Mouse (Mus musculus) thymus, adult 2 months (tissue): ENCODE results near the gene Lrfn2. TPM values are rescaled to one million over a fixed set of nuclear protein-coding genes. Genes with fewer than 3 reads are reported as not detected.

Experiments used
- DNase-seq: peaks from one replicate; pipeline ENCODE4 v3.0.0; 2021
- H3K27ac ChIP-seq: fragments of 200-500 bp; 2 replicates; pipeline ENCODE4 v1.5.1; 2012; ENCODE audit warnings: low read length, control low read depth; ENCODE audit not compliant: control insufficient read depth, insufficient read depth
- H3K27me3 ChIP-seq: fragments of 200-500 bp; 2 replicates; pipeline ENCODE4 v1.6.1; 2012; ENCODE audit warnings: mild to moderate bottlenecking, low read length, moderate library complexity, mixed read lengths; ENCODE audit not compliant: control insufficient read depth, insufficient read depth
- H3K36me3 ChIP-seq: fragments of 200-500 bp; 2 replicates; pipeline ENCODE4 v1.6.1; 2012; ENCODE audit warnings: mild to moderate bottlenecking, low read length, moderate library complexity; ENCODE audit not compliant: control insufficient read depth, insufficient read depth
- H3K4me1 ChIP-seq: fragments of 200-500 bp; replicated peaks from 2 replicates; pipeline ENCODE4 v1.6.1; 2012; ENCODE audit warnings: low read length; ENCODE audit not compliant: control insufficient read depth, insufficient read depth
- H3K4me3 ChIP-seq: fragments of 200-500 bp; 2 replicates; pipeline ENCODE4 v1.5.1; 2012; ENCODE audit warnings: mild to moderate bottlenecking, low read length, control low read depth, moderate library complexity; ENCODE audit not compliant: control insufficient read depth, insufficient read depth
- CTCF ChIP-seq: fragments of 200-500 bp; IDR thresholded peaks from 2 replicates; pipeline ENCODE4 v1.5.1; 2012; ENCODE audit warnings: mild to moderate bottlenecking, control low read depth, low read length, moderate library complexity, borderline replicate concordance; ENCODE audit not compliant: control insufficient read depth, poor library complexity, insufficient read depth; ENCODE audit errors: extremely low read depth
- POLR2A ChIP-seq: fragments of 200-500 bp; IDR thresholded peaks from 2 replicates; pipeline ENCODE4 v1.6.1; 2012; ENCODE audit warnings: mild to moderate bottlenecking, low read length, control low read depth, moderate library complexity; ENCODE audit not compliant: control insufficient read depth, poor library complexity, insufficient read depth; ENCODE audit errors: extremely low read depth
- WGBS: fragments of 180-500 bp; shearing (Covaris S2); methylation state at CpG from one replicate; pipeline ENCODE4 v1.1.7; 2018; 5-methylcytosine and 5-hydroxymethylcytosine counted together
- polyA plus RNA-seq: library from polyadenylated mRNA; depleted of rRNA; stranded (reverse); fragments of >200 nt; gene quantifications from 2 replicates; pipeline ENCODE4 v1.2.3, GENCODE M21; 2012

Lrfn2 gene
- polyA plus RNA-seq, 1 experiment: 0.49 TPM

DNA sequence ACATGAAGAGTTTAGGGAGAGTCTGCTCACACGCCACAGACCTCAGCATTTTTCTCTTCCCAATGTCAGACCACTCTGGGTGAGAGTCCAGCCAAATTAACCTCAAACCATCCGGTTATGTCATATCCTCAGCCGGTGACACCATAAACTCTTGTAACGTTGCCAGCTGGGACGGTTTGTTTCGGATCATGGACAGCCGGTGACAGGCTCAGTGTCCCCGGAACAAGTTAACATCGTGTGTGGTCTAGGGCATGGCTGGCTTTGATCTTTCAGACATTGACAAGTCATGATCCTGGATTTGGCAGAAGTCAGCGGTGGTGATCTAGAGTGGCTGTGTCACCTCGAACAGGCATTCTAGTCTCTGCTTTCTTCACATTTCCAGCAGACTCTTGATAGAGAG, 119.1 kb downstream of the Lrfn2 start:
- H3K27me3 ChIP-seq: no peaks in the 10 kb centered on the region
- H3K4me1 ChIP-seq: no peaks in the 10 kb centered on the region
- DNase-seq: no peak
- TF ChIP-seq POLR2A (no peak), CTCF (no peak)
- WGBS: 91% methylated on average over 11 of the region's 11 CpGs
- H3K36me3 ChIP-seq: no peaks in the 10 kb centered on the region
- H3K27ac ChIP-seq: no peak overlapping the region
- H3K4me3 ChIP-seq: no peak overlapping the region

- Histone ChIP-seq H3K36me3 (no peaks in the 10 kb centered on the region), H3K27ac (no peak overlapping the region), H3K4me1 (no peaks in the 10 kb centered on the region), H3K27me3 (no peaks in the 10 kb centered on the region), H3K4me3 (no peak overlapping the region)
- no peak for TF ChIP-seq POLR2A
- TF ChIP-seq CTCF: no peak
- WGBS: 92% methylated on average over 8 of the region's 8 CpGs
- no peak for DNase-seq
These were observed 129.0 kb downstream of the Lrfn2 start for GRCm38 (mm10) chr17:49061141-49061540.

DNA sequence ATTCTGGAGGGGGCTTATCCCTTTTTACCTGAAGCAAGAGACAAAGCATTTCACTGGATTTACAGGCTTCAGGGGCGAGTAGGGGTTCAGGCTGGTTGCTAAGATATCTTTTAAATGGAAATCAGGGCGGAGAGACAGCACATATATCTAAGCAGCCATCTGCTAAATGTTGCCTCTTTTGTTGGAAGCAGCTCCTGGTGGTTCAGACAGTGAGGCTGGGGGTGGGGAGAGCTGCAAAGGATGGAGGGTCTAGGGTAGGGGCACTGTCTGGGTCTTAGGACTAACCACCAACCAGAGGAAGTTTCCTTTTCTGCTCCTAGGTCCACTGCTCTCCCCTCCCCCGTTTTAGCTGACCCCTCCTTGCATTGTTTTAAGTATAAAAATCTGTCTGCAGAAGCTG, 131.6 kb downstream of the Lrfn2 start:
- WGBS: 62% methylated on average over 3 of the region's 3 CpGs
- no peak for TF ChIP-seq POLR2A
- DNase-seq: no peak
- H3K4me1 ChIP-seq: no peaks in the 10 kb centered on the region
- H3K27me3 ChIP-seq: no peaks in the 10 kb centered on the region
- no peak overlapping the region for H3K27ac ChIP-seq
- no peaks in the 10 kb centered on the region for H3K36me3 ChIP-seq
- H3K4me3 ChIP-seq: no peak overlapping the region

- H3K36me3 ChIP-seq: no peaks in the 10 kb centered on the region
- DNase-seq: no peak
- 94% methylated on average over 8 of the region's 8 CpGs for WGBS
- no peak overlapping the region for H3K4me3 ChIP-seq
- no peak overlapping the region for H3K27ac ChIP-seq
- H3K27me3 ChIP-seq: no peaks in the 10 kb centered on the region
- no peaks in the 10 kb centered on the region for H3K4me1 ChIP-seq
- TF ChIP-seq CTCF: no peak
- TF ChIP-seq POLR2A: no peak
These were observed 132.3 kb downstream of the Lrfn2 start for GRCm38 (mm10) chr17:49064526-49064925.

GRCm38 (mm10) chr17:49065050-49065449, 132.9 kb downstream of the Lrfn2 start:
- H3K27ac ChIP-seq: no peak overlapping the region
- no peaks in the 10 kb centered on the region for H3K36me3 ChIP-seq
- no peak overlapping the region for H3K4me3 ChIP-seq
- no peak for DNase-seq
- H3K4me1 ChIP-seq: no peaks in the 10 kb centered on the region
- WGBS: 93% methylated on average over 3 of the region's 3 CpGs
- H3K27me3 ChIP-seq: no peaks in the 10 kb centered on the region
- no peak for TF ChIP-seq CTCF
- no peak for TF ChIP-seq POLR2A

DNA sequence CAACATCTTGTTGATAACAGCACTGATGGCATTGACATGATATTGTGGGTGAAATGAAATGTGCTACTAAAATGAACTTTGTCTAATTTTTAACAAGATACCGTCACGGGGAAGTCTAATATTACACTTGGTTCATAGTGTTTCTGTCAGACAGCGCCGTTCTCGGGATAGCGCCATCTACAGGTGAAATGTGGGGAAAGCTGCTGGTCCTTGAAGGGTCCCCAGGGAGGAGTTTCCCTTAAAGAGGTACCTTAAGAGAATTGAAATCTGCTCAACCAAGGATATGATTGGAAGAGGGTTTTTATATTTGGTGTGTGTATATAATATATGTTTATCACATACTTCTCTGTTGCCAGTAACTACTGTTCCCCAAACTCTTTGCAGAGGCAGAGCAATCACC, 134.6 kb downstream of the Lrfn2 start:
- no peaks in the 10 kb centered on the region for H3K36me3 ChIP-seq
- no peak overlapping the region for H3K27ac ChIP-seq
- H3K4me3 ChIP-seq: no peak overlapping the region
- H3K27me3 ChIP-seq: no peaks in the 10 kb centered on the region
- no peaks in the 10 kb centered on the region for H3K4me1 ChIP-seq
- TF ChIP-seq POLR2A (no peak), CTCF (no peak)
- DNase-seq: peak; percentile 4
- WGBS: 43% methylated on average over 6 of the region's 6 CpGs

GRCm38 (mm10) chr17:49078168-49078567, 146.0 kb downstream of the Lrfn2 start:
- no peak overlapping the region for H3K27ac ChIP-seq
- 73% methylated on average over 2 of the region's 2 CpGs for WGBS
- H3K4me3 ChIP-seq: no peak overlapping the region
- H3K27me3 ChIP-seq: no peaks in the 10 kb centered on the region
- H3K4me1 ChIP-seq: 0 out of 2 replicates have a peak, but pooled peaks cover 4% of the 10 kb centered on the region
- DNase-seq: no peak
- H3K36me3 ChIP-seq: no peaks in the 10 kb centered on the region
- TF ChIP-seq CTCF: no peak
- TF ChIP-seq POLR2A: no peak
